Mouse (Mus musculus): ENCODE measurements around the gene N4bp1. TPM values are rescaled to one million over a fixed set of nuclear protein-coding genes. Genes with fewer than 3 reads are reported as not detected.

Gene N4bp1
- total RNA-seq, 2 experiments from 2014 or later, result 39.8 to 41.5 TPM

DNA sequence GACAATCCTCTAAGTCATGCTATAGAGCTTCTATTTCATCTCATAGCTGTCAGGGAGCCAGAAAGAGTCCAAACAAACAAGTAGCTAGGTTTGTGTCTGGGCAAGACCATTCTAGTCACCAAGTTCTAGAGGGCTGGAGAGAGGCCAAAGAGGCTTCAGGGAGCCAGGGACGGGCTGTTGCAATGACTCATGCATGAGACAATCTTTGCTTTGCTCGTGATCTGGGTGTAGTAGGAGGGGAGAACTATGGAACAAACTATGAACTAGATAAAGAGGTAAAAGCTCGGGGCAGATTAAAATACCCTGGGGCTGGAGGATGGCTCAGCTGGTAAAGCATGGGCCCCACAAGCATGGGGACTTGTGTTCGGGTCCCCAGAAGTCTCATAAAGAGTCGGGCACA, 116.6 kb downstream of the N4bp1 start:
- DNase-seq (ENCODE audit: extremely low spot score in 1 of 2, low spot score in 2 of 2), result peak; percentile 27 to 48
- Histone ChIP-seq H3K27ac (0 out of 2 replicates have a peak overlapping the region, but pooled peaks have one; percentile 10), H3K4me3 (no peak overlapping the region)
- intact Hi-C loops (cut with DNase I), result no loop called here
- TF ChIP-seq CTCF (IDR thresholded peaks at IDR 0.05), result no peak

DNA sequence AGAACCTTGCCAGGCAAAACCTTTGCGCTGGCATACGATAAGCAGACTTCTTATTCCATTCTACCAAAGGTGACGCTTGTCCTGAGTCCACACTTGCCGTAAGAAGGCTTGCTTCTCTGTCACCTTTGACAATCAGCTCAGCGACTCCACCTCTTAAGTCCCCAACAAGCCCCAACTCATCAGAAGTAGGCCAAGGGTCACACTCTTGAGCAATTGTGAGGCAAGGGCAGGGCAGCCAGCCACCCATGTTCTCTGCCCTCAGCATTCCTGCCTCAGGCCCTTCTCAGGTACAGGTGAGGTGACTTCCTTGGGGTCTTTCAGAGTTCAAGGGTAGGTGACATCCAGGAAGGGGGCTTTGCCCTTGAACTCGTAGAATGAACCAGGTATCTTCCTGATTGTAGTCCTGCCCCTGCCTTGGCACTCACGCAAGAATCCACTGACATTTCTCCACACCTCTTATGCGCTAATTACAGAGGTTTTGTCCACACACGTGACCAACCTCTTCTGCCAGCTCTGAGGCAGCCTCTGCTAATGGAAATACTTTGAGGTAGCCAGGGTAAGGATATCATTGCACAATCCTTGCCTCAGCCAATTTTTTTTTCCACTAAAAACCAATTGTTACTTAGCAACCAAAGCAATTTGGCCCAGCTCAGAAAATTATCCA, 118.4 kb downstream of the N4bp1 start:
- no peak for DNase-seq (ENCODE audit: extremely low spot score in 1 of 2, low spot score in 2 of 2)
- Histone ChIP-seq H3K4me3 (no peak overlapping the region), H3K27ac (peak overlapping the region; percentile 45; the same call in 1 of the 2 replicates)
- no peak for TF ChIP-seq CTCF (IDR thresholded peaks at IDR 0.05)
- intact Hi-C loops (cut with DNase I), result no loop called here

DNA sequence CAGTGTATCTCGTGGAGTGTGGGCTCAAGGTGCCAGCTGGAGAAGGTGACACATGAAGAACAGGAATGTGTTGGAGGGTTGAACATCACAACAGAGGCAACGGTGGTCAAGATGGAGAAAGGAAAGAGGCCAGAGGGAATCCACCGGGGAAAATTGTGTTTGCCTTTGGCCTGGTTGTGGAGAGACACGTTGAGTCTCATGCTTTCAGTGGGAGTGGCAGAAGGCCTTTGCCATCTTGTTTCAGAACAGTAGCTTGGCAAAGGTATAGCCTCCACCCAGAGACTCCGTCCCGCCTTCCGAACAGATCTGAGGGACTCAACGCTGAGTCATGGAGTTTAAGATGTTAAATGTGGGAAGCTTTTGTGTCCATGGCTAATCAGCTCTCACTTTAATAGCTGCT, 119.4 kb downstream of the N4bp1 start:
- Histone ChIP-seq H3K4me3 (no peak overlapping the region), H3K27ac (no peak overlapping the region)
- no peak for TF ChIP-seq CTCF (IDR thresholded peaks at IDR 0.05)
- intact Hi-C loops (cut with DNase I), result no loop called here
- DNase-seq (ENCODE audit: extremely low spot score in 1 of 2, low spot score in 2 of 2), result no peak

DNA sequence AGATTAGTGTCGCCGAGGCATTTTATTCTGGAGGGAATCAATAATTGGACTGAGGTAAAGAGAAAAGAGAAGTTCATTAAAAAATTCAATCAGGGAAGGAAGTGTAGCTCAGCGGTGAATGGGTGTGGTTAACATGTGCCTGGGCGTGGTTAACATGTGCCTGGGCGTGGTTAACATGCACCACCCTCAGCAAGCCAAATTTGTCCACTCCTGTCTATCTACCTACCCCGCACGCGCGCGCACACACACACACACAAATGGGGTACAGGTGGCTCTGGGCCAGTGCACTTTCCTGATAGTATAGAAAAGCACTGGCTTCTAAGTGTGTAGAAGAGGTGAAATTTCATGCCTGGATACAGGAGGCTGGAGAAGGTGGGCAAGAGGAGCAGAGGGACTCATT, 119.9 kb downstream of the N4bp1 start:
- TF ChIP-seq CTCF (IDR thresholded peaks at IDR 0.05), result no peak
- intact Hi-C loops (cut with DNase I), result no loop called here

DNA sequence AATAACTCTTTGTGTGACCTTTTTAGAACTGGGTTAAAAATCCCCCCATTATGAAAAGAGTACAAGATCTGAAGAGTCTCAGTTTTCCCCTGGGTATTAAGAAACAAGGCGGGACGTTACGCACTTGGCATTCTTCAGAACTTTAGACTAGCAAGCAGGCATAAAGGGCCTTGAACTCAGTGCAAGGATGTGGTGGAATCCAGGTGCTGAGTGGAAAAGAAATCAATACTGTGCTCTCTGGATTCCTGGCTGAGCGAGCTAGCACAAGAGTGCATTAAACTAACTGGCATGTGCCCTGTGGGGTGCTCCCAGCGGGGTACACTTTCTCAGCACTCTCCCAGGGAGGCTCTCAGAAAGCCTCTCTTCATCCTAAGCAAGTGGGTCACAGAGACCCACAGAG, 122.3 kb downstream of the N4bp1 start:
- DNase-seq (ENCODE audit: extremely low spot score in 1 of 2, low spot score in 2 of 2), result no peak
- intact Hi-C loops (cut with DNase I), result no loop called here
- Histone ChIP-seq H3K4me3 (no peak overlapping the region), H3K27ac (no peak overlapping the region)
- TF ChIP-seq CTCF (IDR thresholded peaks at IDR 0.05), result no peak

More for the DNA sequence above, 119.9 kb downstream of the N4bp1 start:
- H3K27ac ChIP-seq, result no peak overlapping the region
- no peak overlapping the region for H3K4me3 ChIP-seq
- DNase-seq (ENCODE audit: extremely low spot score in 1 of 2, low spot score in 2 of 2), result no peak

DNA sequence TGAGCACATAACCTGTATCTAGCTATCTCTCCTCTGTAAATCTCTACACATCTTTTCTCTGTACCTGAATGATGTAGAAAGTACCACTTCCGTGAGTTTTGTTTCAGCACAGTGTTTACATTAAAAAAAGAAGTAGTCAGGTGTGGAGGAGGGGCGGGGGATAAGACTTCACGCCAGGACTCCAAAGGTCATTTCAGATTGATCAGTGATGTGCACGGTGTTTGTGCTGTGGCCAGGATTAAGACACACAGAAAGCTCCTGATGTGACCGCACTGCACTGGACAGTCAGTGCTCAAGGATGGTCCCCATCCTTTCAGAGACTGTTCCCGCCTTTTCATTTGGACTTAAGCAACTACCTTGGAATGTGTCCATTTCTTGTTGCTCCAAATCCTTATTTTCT, 124.3 kb downstream of the N4bp1 start:
- no peak for DNase-seq (ENCODE audit: extremely low spot score in 1 of 2, low spot score in 2 of 2)
- Histone ChIP-seq H3K4me3 (no peak overlapping the region), H3K27ac (no peak overlapping the region)
- TF ChIP-seq CTCF (IDR thresholded peaks at IDR 0.05), result no peak
- intact Hi-C loops (cut with DNase I), result no loop called here

DNA sequence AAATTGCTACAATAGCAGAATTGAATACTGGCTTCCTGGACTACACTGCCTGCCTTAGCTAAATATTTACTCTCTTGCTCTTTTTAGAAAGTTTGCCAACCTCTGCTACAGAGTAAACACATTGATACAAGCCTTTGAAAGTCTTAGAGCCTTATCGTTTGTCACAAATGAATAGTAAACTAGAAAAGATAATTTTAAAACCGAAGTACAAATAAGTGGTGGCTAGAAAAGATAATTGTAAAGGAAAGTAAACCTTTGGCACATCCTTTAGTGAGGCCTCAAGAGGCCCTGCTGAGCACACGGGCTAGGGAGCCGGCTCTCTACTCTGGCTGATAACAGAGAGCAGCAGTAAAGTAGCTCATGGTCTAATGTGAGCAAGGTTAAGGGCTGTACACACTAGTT, 126.0 kb downstream of the N4bp1 start:
- no peak overlapping the region for H3K27ac ChIP-seq
- H3K4me3 ChIP-seq, result no peak overlapping the region
- TF ChIP-seq CTCF (IDR thresholded peaks at IDR 0.05), result no peak
- no peak for DNase-seq (ENCODE audit: extremely low spot score in 1 of 2, low spot score in 2 of 2)
- intact Hi-C loops (cut with DNase I), result no loop called here

DNA sequence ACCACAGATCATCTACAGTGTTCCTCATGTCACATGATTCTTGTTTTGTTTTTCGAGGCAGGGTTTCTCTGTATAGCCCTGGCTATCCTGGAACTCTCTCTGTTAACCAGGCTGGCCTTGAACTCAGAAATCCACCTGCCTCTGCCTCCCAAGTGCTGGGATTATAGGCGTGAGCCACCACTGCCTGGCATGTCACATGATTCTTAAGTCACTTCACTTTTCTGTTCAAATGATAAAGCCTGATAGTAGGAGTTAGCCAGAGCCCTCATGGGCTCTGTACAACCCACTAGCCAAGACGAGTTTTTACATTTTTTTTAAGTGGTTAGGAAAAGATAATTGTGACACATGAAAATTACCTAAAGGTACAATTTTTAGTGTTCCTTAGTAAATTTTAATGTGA, 126.4 kb downstream of the N4bp1 start:
- Histone ChIP-seq H3K4me3 (no peak overlapping the region), H3K27ac (no peak overlapping the region)
- DNase-seq (ENCODE audit: extremely low spot score in 1 of 2, low spot score in 2 of 2), result no peak
- intact Hi-C loops (cut with DNase I), result no loop called here
- TF ChIP-seq CTCF (IDR thresholded peaks at IDR 0.05), result no peak

Other genes starting within 250 kb of the N4bp1 start
- 1 to 10 TPM; 3.0 to 3.8 TPM for gene Gm10638, start 139.6 kb downstream of the N4bp1 start, total RNA-seq (2021)
- gene Siah1a, start 139.3 kb downstream of the N4bp1 start, total RNA-seq (2021), result 10 to 100 TPM; 30.9 to 32.9 TPM